Mouse (Mus musculus): ENCODE measurements around the gene Bloc1s1. TPM values are rescaled to one million over a fixed set of nuclear protein-coding genes. Genes with fewer than 3 reads are reported as not detected.

Gene Bloc1s1
- total RNA-seq, 2 experiments from 2014 or later: 152 to 165 TPM

Other genes starting within 250 kb of the Bloc1s1 start
- 10 to 100 TPM; 17.7 to 20.7 TPM for gene Suox, start 250.0 kb downstream of the Bloc1s1 start, total RNA-seq (2021)
- gene Rab5b, start 227.8 kb downstream of the Bloc1s1 start, total RNA-seq (2021): 10 to 100 TPM; 78.9 to 80.0 TPM
- gene Pmel, start 219.8 kb downstream of the Bloc1s1 start, total RNA-seq (2021): under 1 TPM; 0.41 to 0.70 TPM
- gene Cdk2, start 219.0 kb downstream of the Bloc1s1 start, total RNA-seq (2021): 1 to 10 TPM; 3.8 to 5.3 TPM
- gene Dgka, start 179.2 kb downstream of the Bloc1s1 start, total RNA-seq (2021): 1 to 10 TPM; 8.0 to 8.3 TPM
- gene Pym1, start 176.1 kb downstream of the Bloc1s1 start, total RNA-seq (2021): 1 to 10 TPM; 9.8 to 10.0 TPM
- gene Mmp19, start 133.1 kb downstream of the Bloc1s1 start, total RNA-seq (2021): 1 to 10 TPM; 1.7 to 3.6 TPM
- gene Dnajc14, start 120.0 kb downstream of the Bloc1s1 start, total RNA-seq (2021): 10 to 100 TPM; 20.7 to 21.5 TPM
- gene Tmem198b, start 119.7 kb downstream of the Bloc1s1 start, total RNA-seq (2021): 1 to 10 TPM; 3.4 to 4.2 TPM
- 10 to 100 TPM; 26.5 to 28.4 TPM for gene Sarnp, start 106.7 kb downstream of the Bloc1s1 start, total RNA-seq (2021)
- 1 to 10 TPM; 3.1 to 3.7 TPM for gene Ormdl2, start 102.4 kb downstream of the Bloc1s1 start, total RNA-seq (2021)
- gene Gdf11, start 32.3 kb downstream of the Bloc1s1 start, total RNA-seq (2021): 1 to 10 TPM; 3.9 to 4.1 TPM
- gene Cd63, start 23.0 kb downstream of the Bloc1s1 start, total RNA-seq (2021): 100 to 1,000 TPM; 103 to 142 TPM
- 1 to 10 TPM; 4.3 to 4.7 TPM for gene Rdh5, start 1.1 kb downstream of the Bloc1s1 start, total RNA-seq (2021)
- 10 to 100 TPM; 63.5 to 67.3 TPM for gene Itga7, start 9.8 kb upstream of the Bloc1s1 start, total RNA-seq (2021)
- under 1 TPM in 1 of 2 experiments, not detected in 1; 0.23 TPM for gene Mettl7b, start 37.0 kb upstream of the Bloc1s1 start, total RNA-seq (2021)
- not detected for gene Olfr9, start 65.4 kb upstream of the Bloc1s1 start, total RNA-seq (2021)
- gene Olfr763, start 86.8 kb upstream of the Bloc1s1 start, total RNA-seq (2021): not detected
- gene Olfr764-ps1, start 115.9 kb upstream of the Bloc1s1 start, total RNA-seq (2021): not detected
- not detected for gene Olfr765, start 126.0 kb upstream of the Bloc1s1 start, total RNA-seq (2021)
- gene Olfr766-ps1, start 144.9 kb upstream of the Bloc1s1 start, total RNA-seq (2021): not detected
- not detected for gene Olfr767, start 158.9 kb upstream of the Bloc1s1 start, total RNA-seq (2021)
- not detected for gene Olfr768, start 175.3 kb upstream of the Bloc1s1 start, total RNA-seq (2021)
- gene Olfr769, start 193.8 kb upstream of the Bloc1s1 start, total RNA-seq (2021): not detected
- gene Olfr770, start 215.0 kb upstream of the Bloc1s1 start, total RNA-seq (2021): not detected
- not detected for gene Olfr771, start 240.7 kb upstream of the Bloc1s1 start, total RNA-seq (2021)

All from gastrocnemius, postnatal 25 days (tissue).